Mouse (Mus musculus) ES-Bruce4 (cell line): ENCODE results near the gene Cdh23. TPM values are rescaled to one million over a fixed set of nuclear protein-coding genes. Genes with fewer than 3 reads are reported as not detected.

ENCODE experiments used
- H3K27ac ChIP-seq: 2 replicates; pipeline ENCODE4 v1.5.1; 2012; ENCODE audit warnings: low read length, inconsistent platforms; ENCODE audit not compliant: insufficient read depth
- H3K27me3 ChIP-seq: 2 replicates; pipeline ENCODE4 v1.6.1; 2012; ENCODE audit warnings: mild to moderate bottlenecking, low read length, inconsistent platforms; ENCODE audit not compliant: control insufficient read depth, poor library complexity, insufficient read depth, severe bottlenecking
- H3K36me3 ChIP-seq: 2 replicates; pipeline ENCODE4 v1.6.1; 2012; ENCODE audit warnings: inconsistent platforms, mild to moderate bottlenecking, low read length, moderate library complexity; ENCODE audit not compliant: control insufficient read depth, poor library complexity, insufficient read depth, severe bottlenecking
- H3K4me1 ChIP-seq: one replicate; pipeline ENCODE4 v1.8.1; 2011; ENCODE audit warnings: low read length; ENCODE audit not compliant: control insufficient read depth, insufficient read depth
- H3K4me3 ChIP-seq: 2 replicates; pipeline ENCODE4 v1.5.1; 2011; ENCODE audit warnings: low read depth, mild to moderate bottlenecking, low read length
- H3K9ac ChIP-seq: 2 replicates; pipeline ENCODE4 v1.6.1; 2012; ENCODE audit warnings: low read depth, mild to moderate bottlenecking, inconsistent platforms; ENCODE audit not compliant: poor library complexity, severe bottlenecking
- H3K9me3 ChIP-seq: replicated peaks from 2 replicates; pipeline ENCODE4 v1.6.1; 2012; ENCODE audit warnings: mild to moderate bottlenecking, low read length, inconsistent platforms; ENCODE audit not compliant: control insufficient read depth, poor library complexity, insufficient read depth, severe bottlenecking
- CTCF ChIP-seq: IDR thresholded peaks from one replicate; pipeline ENCODE4 v1.8.1; 2011; ENCODE audit warnings: low read depth, low read length
- EP300 ChIP-seq: IDR thresholded peaks from 2 replicates; pipeline ENCODE4 v1.6.1; 2011; ENCODE audit warnings: low read depth, low read length; ENCODE audit not compliant: insufficient read depth
- POLR2A ChIP-seq: IDR thresholded peaks from one replicate; pipeline ENCODE4 v1.8.1; 2011; ENCODE audit warnings: low read length; ENCODE audit not compliant: insufficient read depth
- polyA plus RNA-seq: library from polyadenylated mRNA; stranded (reverse); fragments of >200 nt; gene quantifications from 2 replicates; pipeline ENCODE4 v1.2.4, GENCODE M21; 2011; ENCODE audit warnings: low read depth; ENCODE audit not compliant: missing spikeins, insufficient read depth, insufficient read length

The Cdh23 gene
- polyA plus RNA-seq, 1 experiment = 0.33 TPM

DNA sequence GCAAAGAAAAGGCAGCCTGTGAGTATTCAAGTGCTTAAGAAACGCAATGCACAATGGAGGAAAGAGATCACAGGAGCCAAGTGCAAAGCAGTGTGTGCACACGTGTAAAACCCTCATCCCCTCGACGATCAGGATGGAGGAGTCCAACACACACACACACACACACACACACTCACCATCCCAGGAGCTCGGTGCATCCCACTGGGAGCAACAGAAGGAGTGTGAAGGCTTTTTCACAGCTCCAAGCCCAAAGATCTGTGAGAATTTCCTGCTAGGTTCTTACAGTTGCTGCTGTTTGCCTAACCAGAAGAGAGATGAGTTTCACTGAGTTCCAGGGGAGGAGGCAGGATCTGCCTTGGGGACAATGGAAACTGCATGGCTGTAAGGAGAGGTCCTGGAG, 35.5 kb upstream of the Cdh23 start:
- Histone ChIP-seq H3K9me3 (no peaks in the 10 kb centered on the region), H3K4me1 (peaks cover 7% of the 10 kb centered on the region), H3K36me3 (no peaks in the 10 kb centered on the region), H3K27ac (no peak overlapping the region), H3K4me3 (no peak overlapping the region), H3K9ac (no peak overlapping the region), H3K27me3 (no peaks in the 10 kb centered on the region)
- TF ChIP-seq EP300 (no peak), POLR2A (no peak), CTCF (no peak)

- TF ChIP-seq EP300 = 0 out of 2 replicates have a peak, but pooled peaks have one; percentile 20
- TF ChIP-seq POLR2A = no peak
- no peak overlapping the region for H3K9ac ChIP-seq
- H3K9me3 ChIP-seq = no peaks in the 10 kb centered on the region
- H3K4me3 ChIP-seq = no peak overlapping the region
- H3K27ac ChIP-seq = no peak overlapping the region
- no peaks in the 10 kb centered on the region for H3K27me3 ChIP-seq
- H3K4me1 ChIP-seq = peaks cover 30% of the 10 kb centered on the region
- H3K36me3 ChIP-seq = no peaks in the 10 kb centered on the region
These were observed 31.0 kb upstream of the Cdh23 start for GRCm38 (mm10) chr10:60727301-60727700.

DNA sequence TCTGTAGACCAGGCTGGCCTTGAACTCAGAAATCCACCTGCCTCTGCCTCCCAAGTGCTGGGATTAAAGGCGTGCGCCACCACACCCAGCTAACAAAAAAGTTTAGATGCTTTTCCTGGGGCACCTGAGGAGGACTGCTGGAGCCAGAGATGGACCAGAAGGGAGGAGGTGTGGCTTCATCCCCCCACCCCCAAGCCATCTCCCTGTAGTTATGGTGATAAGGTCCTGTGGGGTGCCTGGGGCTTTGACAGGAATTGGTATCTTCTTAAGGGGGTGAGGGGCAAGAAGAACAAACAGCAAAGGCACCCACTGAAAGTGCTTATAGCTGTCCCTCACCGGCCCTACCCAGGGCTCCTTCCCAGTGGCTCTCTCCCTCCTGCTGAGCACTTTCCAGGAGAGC, 30.6 kb upstream of the Cdh23 start:
- Histone ChIP-seq H3K27ac (no peak overlapping the region), H3K4me1 (peaks cover 30% of the 10 kb centered on the region), H3K4me3 (no peak overlapping the region), H3K9ac (no peak overlapping the region), H3K36me3 (no peaks in the 10 kb centered on the region), H3K27me3 (no peaks in the 10 kb centered on the region), H3K9me3 (no peaks in the 10 kb centered on the region)
- TF ChIP-seq CTCF (no peak), POLR2A (no peak), EP300 (no peak)

DNA sequence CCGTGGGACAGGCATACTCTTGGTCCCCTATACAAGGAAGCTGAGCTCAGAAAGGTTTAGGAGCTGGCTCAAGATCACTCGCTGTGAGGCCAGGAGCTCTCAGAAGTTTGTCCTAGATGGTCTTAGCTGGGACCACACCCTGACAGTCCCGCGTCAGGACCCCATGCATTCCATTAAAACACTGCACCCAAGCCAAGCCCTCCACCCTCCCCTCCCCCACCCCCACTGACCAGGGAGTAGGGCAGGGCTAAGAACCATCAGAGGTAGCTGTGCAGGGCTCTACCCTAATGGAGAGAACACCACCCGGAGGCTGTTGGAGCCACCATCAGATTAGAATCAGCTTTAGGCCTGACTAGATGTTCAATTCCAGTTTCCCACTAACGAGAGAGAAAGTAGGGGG, 28.2 kb upstream of the Cdh23 start:
- H3K27me3 ChIP-seq = no peaks in the 10 kb centered on the region
- TF ChIP-seq CTCF (no peak), EP300 (0 out of 2 replicates have a peak, but pooled peaks have one; percentile 10)
- peaks cover 27% of the 10 kb centered on the region for H3K4me1 ChIP-seq

DNA sequence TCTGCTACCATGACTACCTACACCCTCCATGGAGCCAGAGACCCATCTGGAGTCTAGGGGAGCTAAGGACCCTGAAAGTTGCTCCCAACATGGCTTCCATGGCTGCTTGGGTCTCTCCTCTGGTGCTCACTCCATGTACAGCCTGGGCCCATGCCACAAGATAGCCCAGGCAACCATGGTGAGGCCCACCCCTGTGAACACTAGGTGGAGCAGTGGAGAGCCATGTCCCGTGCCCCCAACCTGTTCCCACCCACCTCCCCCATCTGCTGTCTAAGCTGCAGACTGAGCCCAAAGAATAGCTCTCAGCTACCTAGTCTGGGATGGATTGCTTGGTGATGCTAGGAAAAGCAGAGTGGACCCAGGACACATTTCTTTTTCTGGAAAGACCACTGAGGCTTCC, 27.1 kb upstream of the Cdh23 start:
- Histone ChIP-seq H3K9ac (no peak overlapping the region), H3K27ac (no peak overlapping the region), H3K9me3 (peaks cover 6% of the 10 kb centered on the region; the same call in 1 of the 2 replicates), H3K36me3 (no peaks in the 10 kb centered on the region), H3K27me3 (no peaks in the 10 kb centered on the region), H3K4me3 (no peak overlapping the region), H3K4me1 (peaks cover 24% of the 10 kb centered on the region)
- TF ChIP-seq CTCF (peak; percentile 62), POLR2A (no peak)

More for the DNA sequence above, 28.2 kb upstream of the Cdh23 start:
- no peak overlapping the region for H3K4me3 ChIP-seq
- H3K27ac ChIP-seq = no peak overlapping the region
- H3K36me3 ChIP-seq = no peaks in the 10 kb centered on the region
- no peaks in the 10 kb centered on the region for H3K9me3 ChIP-seq
- H3K9ac ChIP-seq = no peak overlapping the region

GRCm38 (mm10) chr10:60721640-60722039, 25.4 kb upstream of the Cdh23 start:
- peaks cover 23% of the 10 kb centered on the region for H3K4me1 ChIP-seq
- no peak overlapping the region for H3K9ac ChIP-seq
- H3K27me3 ChIP-seq = no peaks in the 10 kb centered on the region
- H3K4me3 ChIP-seq = no peak overlapping the region
- peaks cover 7% of the 10 kb centered on the region; the same call in 1 of the 2 replicates for H3K9me3 ChIP-seq
- H3K27ac ChIP-seq = no peak overlapping the region
- H3K36me3 ChIP-seq = no peaks in the 10 kb centered on the region
- TF ChIP-seq CTCF (no peak), POLR2A (no peak), EP300 (no peak)
